Mouse (Mus musculus): Measurements from ENCODE around the gene Tmem170b.

DNA sequence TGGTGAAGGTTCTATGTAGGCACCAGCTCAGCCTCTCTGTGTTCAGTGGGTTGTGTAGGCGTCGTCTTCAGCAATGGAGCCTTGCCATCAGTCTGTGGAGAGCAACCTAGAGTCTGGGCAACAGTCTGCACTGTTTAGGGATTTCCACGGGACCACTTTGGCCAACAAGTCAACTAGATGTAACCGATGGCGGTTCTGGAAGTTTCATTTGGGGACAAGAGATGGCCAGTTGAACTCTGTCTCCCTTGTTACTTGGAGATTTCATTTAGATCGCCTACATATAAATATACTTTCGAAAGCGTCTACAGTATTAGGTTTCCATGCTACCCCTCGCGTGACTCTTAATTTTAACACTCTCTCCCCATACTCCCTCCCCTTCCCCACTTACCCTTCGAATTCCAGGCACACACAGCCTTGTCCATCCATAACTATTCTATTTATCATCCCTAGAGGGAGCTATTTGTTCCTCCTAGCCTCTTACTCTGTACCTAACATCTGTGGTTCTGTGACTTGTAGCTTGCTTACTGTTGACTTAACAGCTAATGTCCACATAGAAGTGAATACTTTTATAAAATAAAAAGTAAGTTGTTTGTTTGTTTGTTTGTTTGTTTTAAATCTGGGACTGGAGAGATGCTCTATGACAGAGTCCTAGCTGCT is 77.8 kb downstream of the Tmem170b start:
- TF ChIP-seq POLR2A (IDR thresholded peaks at IDR 0.05; ENCODE audit: borderline replicate concordance, extremely low read depth, insufficient read depth, insufficient read length, poor library complexity, severe bottlenecking) (no peak), CTCF (IDR thresholded peaks at IDR 0.05; ENCODE audit: borderline replicate concordance, extremely low read depth, insufficient read depth, insufficient read length) (peak; percentile 4; the same call in 1 of the 2 replicates)
